Mouse (Mus musculus): ENCODE results near the gene Tex35. TPM values are rescaled to one million over a fixed set of nuclear protein-coding genes. Genes with fewer than 3 reads are reported as not detected.

Gene Tex35
- polyA plus RNA-seq, 1 experiment, result 0.31 TPM

GRCm38 (mm10) chr1:157060441-157061135, 47.9 kb downstream of the Tex35 start:
- TF ChIP-seq POLR2A (IDR thresholded peaks at IDR 0.05; ENCODE audit: control insufficient read depth, extremely low read depth, insufficient read depth, low read length, poor library complexity), result no peak
- no peak for TF ChIP-seq CTCF (IDR thresholded peaks at IDR 0.05; ENCODE audit: borderline replicate concordance, control insufficient read depth, extremely low read depth, insufficient read depth, low read length, poor library complexity)
- Histone ChIP-seq H3K4me1 (replicated peaks; ENCODE audit: control insufficient read depth, insufficient read depth, low read length) (0 out of 2 replicates have a peak, but pooled peaks cover 3% of the 10 kb centered on the region), H3K4me3 (ENCODE audit: control insufficient read depth, insufficient read depth, low read length) (no peak overlapping the region), H3K27me3 (ENCODE audit: control insufficient read depth, insufficient read depth, low read length) (no peaks in the 10 kb centered on the region), H3K36me3 (ENCODE audit: control insufficient read depth, insufficient read depth, low read length) (no peaks in the 10 kb centered on the region), H3K27ac (ENCODE audit: control insufficient read depth, insufficient read depth, low read length) (no peak overlapping the region)
- DNase-seq, result no peak
- 98% methylated on average over 12 of the region's 12 CpGs for WGBS

- Histone ChIP-seq H3K4me1 (replicated peaks; ENCODE audit: control insufficient read depth, insufficient read depth, low read length) (peaks cover 3% of the 10 kb centered on the region), H3K4me3 (ENCODE audit: control insufficient read depth, insufficient read depth, low read length) (no peak overlapping the region), H3K36me3 (ENCODE audit: control insufficient read depth, insufficient read depth, low read length) (no peaks in the 10 kb centered on the region), H3K27ac (ENCODE audit: control insufficient read depth, insufficient read depth, low read length) (no peak overlapping the region), H3K27me3 (ENCODE audit: control insufficient read depth, insufficient read depth, low read length) (no peaks in the 10 kb centered on the region)
- WGBS, result 97% methylated on average over 6 of the region's 6 CpGs
- DNase-seq, result no peak
- TF ChIP-seq CTCF (IDR thresholded peaks at IDR 0.05; ENCODE audit: borderline replicate concordance, control insufficient read depth, extremely low read depth, insufficient read depth, low read length, poor library complexity), result no peak
- TF ChIP-seq POLR2A (IDR thresholded peaks at IDR 0.05; ENCODE audit: control insufficient read depth, extremely low read depth, insufficient read depth, low read length, poor library complexity), result no peak
Observed at GRCm38 (mm10) chr1:157055901-157056300, 52.6 kb downstream of the Tex35 start.

GRCm38 (mm10) chr1:157055288-157055831, 53.1 kb downstream of the Tex35 start:
- no peak overlapping the region for H3K27ac ChIP-seq (ENCODE audit: control insufficient read depth, insufficient read depth, low read length)
- H3K36me3 ChIP-seq (ENCODE audit: control insufficient read depth, insufficient read depth, low read length), result no peaks in the 10 kb centered on the region
- H3K4me3 ChIP-seq (ENCODE audit: control insufficient read depth, insufficient read depth, low read length), result no peak overlapping the region
- 94% methylated on average over 11 of the region's 11 CpGs for WGBS
- TF ChIP-seq CTCF (IDR thresholded peaks at IDR 0.05; ENCODE audit: borderline replicate concordance, control insufficient read depth, extremely low read depth, insufficient read depth, low read length, poor library complexity) (no peak), POLR2A (IDR thresholded peaks at IDR 0.05; ENCODE audit: control insufficient read depth, extremely low read depth, insufficient read depth, low read length, poor library complexity) (no peak)
- no peak for DNase-seq
- peaks cover 3% of the 10 kb centered on the region for H3K4me1 ChIP-seq (replicated peaks; ENCODE audit: control insufficient read depth, insufficient read depth, low read length)
- no peaks in the 10 kb centered on the region for H3K27me3 ChIP-seq (ENCODE audit: control insufficient read depth, insufficient read depth, low read length)

GRCm38 (mm10) chr1:157054659-157055058, 53.8 kb downstream of the Tex35 start:
- no peak for DNase-seq
- peaks cover 3% of the 10 kb centered on the region for H3K4me1 ChIP-seq (replicated peaks; ENCODE audit: control insufficient read depth, insufficient read depth, low read length)
- H3K36me3 ChIP-seq (ENCODE audit: control insufficient read depth, insufficient read depth, low read length), result no peaks in the 10 kb centered on the region
- H3K4me3 ChIP-seq (ENCODE audit: control insufficient read depth, insufficient read depth, low read length), result no peak overlapping the region
- H3K27ac ChIP-seq (ENCODE audit: control insufficient read depth, insufficient read depth, low read length), result no peak overlapping the region
- no peaks in the 10 kb centered on the region for H3K27me3 ChIP-seq (ENCODE audit: control insufficient read depth, insufficient read depth, low read length)
- 70% methylated on average over 7 of the region's 7 CpGs for WGBS
- TF ChIP-seq POLR2A (IDR thresholded peaks at IDR 0.05; ENCODE audit: control insufficient read depth, extremely low read depth, insufficient read depth, low read length, poor library complexity), result no peak

DNA sequence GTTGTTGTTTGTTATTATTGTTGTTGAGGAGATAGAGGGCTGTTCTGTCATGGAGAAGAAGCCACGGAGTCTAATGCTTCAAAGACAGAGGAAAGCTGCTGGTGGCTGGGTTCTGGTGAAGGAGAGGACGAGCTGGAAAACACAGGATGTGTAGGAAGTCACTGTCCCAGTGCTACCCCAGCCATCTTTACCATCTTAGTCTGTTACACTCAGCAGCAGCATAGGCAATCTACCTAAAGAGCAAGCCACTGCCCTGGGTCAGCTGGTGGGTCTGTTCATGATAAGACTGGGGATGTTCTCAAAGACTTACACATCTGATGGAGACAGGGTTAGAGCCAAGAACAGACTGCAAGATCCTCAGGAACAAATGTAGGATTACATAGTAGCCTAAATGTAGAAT, 58.6 kb downstream of the Tex35 start:
- H3K4me3 ChIP-seq (ENCODE audit: control insufficient read depth, insufficient read depth, low read length), result no peak overlapping the region
- no peak overlapping the region for H3K27ac ChIP-seq (ENCODE audit: control insufficient read depth, insufficient read depth, low read length)
- no peaks in the 10 kb centered on the region for H3K27me3 ChIP-seq (ENCODE audit: control insufficient read depth, insufficient read depth, low read length)
- peaks cover 18% of the 10 kb centered on the region for H3K4me1 ChIP-seq (replicated peaks; ENCODE audit: control insufficient read depth, insufficient read depth, low read length)
- no peak for TF ChIP-seq POLR2A (IDR thresholded peaks at IDR 0.05; ENCODE audit: control insufficient read depth, extremely low read depth, insufficient read depth, low read length, poor library complexity)
- no peak for TF ChIP-seq CTCF (IDR thresholded peaks at IDR 0.05; ENCODE audit: borderline replicate concordance, control insufficient read depth, extremely low read depth, insufficient read depth, low read length, poor library complexity)
- WGBS, result 69% methylated on average over 2 of the region's 2 CpGs
- no peak for DNase-seq
- no peaks in the 10 kb centered on the region for H3K36me3 ChIP-seq (ENCODE audit: control insufficient read depth, insufficient read depth, low read length)

Other genes starting within 250 kb of the Tex35 start
- gene Ralgps2, start 169.1 kb downstream of the Tex35 start, polyA plus RNA-seq (2012; rRNA removed), result 25.2 and 28.9 TPM in 2 replicates

Measured in thymus, adult 2 months (tissue).